Mouse (Mus musculus) thymus, adult 2 months (tissue): ENCODE measurements around the gene Sftpa1. TPM values are rescaled to one million over a fixed set of nuclear protein-coding genes. Genes with fewer than 3 reads are reported as not detected.

Experiments
- DNase-seq: peaks from one replicate; pipeline ENCODE4 v3.0.0; 2021
- H3K27ac ChIP-seq: fragments of 200-500 bp; 2 replicates; pipeline ENCODE4 v1.5.1; 2012; ENCODE audit warnings: low read length, control low read depth; ENCODE audit not compliant: control insufficient read depth, insufficient read depth
- H3K27me3 ChIP-seq: fragments of 200-500 bp; 2 replicates; pipeline ENCODE4 v1.6.1; 2012; ENCODE audit warnings: mild to moderate bottlenecking, low read length, moderate library complexity, mixed read lengths; ENCODE audit not compliant: control insufficient read depth, insufficient read depth
- H3K36me3 ChIP-seq: fragments of 200-500 bp; 2 replicates; pipeline ENCODE4 v1.6.1; 2012; ENCODE audit warnings: mild to moderate bottlenecking, low read length, moderate library complexity; ENCODE audit not compliant: control insufficient read depth, insufficient read depth
- H3K4me1 ChIP-seq: fragments of 200-500 bp; replicated peaks from 2 replicates; pipeline ENCODE4 v1.6.1; 2012; ENCODE audit warnings: low read length; ENCODE audit not compliant: control insufficient read depth, insufficient read depth
- H3K4me3 ChIP-seq: fragments of 200-500 bp; 2 replicates; pipeline ENCODE4 v1.5.1; 2012; ENCODE audit warnings: mild to moderate bottlenecking, low read length, control low read depth, moderate library complexity; ENCODE audit not compliant: control insufficient read depth, insufficient read depth
- CTCF ChIP-seq: fragments of 200-500 bp; IDR thresholded peaks from 2 replicates; pipeline ENCODE4 v1.5.1; 2012; ENCODE audit warnings: mild to moderate bottlenecking, control low read depth, low read length, moderate library complexity, borderline replicate concordance; ENCODE audit not compliant: control insufficient read depth, poor library complexity, insufficient read depth; ENCODE audit errors: extremely low read depth
- POLR2A ChIP-seq: fragments of 200-500 bp; IDR thresholded peaks from 2 replicates; pipeline ENCODE4 v1.6.1; 2012; ENCODE audit warnings: mild to moderate bottlenecking, low read length, control low read depth, moderate library complexity; ENCODE audit not compliant: control insufficient read depth, poor library complexity, insufficient read depth; ENCODE audit errors: extremely low read depth
- WGBS: fragments of 180-500 bp; shearing (Covaris S2); methylation state at CpG from one replicate; pipeline ENCODE4 v1.1.7; 2018; 5-methylcytosine and 5-hydroxymethylcytosine counted together
- polyA plus RNA-seq: library from polyadenylated mRNA; depleted of rRNA; stranded (reverse); fragments of >200 nt; gene quantifications from 2 replicates; pipeline ENCODE4 v1.2.3, GENCODE M21; 2012

The Sftpa1 gene
- polyA plus RNA-seq, 1 experiment = 1.4 TPM

- WGBS = 89% methylated on average over 3 of the region's 3 CpGs
Observed at GRCm38 (mm10) chr14:41100712-41101111, 30.9 kb upstream of the Sftpa1 start.

GRCm38 (mm10) chr14:41101242-41101641 lies 30.3 kb upstream of the Sftpa1 start:
- Histone ChIP-seq H3K36me3 (no peaks in the 10 kb centered on the region), H3K27ac (no peak overlapping the region), H3K4me3 (no peak overlapping the region), H3K4me1 (no peaks in the 10 kb centered on the region), H3K27me3 (no peaks in the 10 kb centered on the region)
- no peak for TF ChIP-seq POLR2A
- no peak for TF ChIP-seq CTCF
- DNase-seq = no peak
- 85% methylated on average over 5 of the region's 5 CpGs for WGBS

More at GRCm38 (mm10) chr14:41100712-41101111, 30.9 kb upstream of the Sftpa1 start:
- Histone ChIP-seq H3K27ac (no peak overlapping the region), H3K36me3 (no peaks in the 10 kb centered on the region), H3K4me3 (no peak overlapping the region), H3K4me1 (no peaks in the 10 kb centered on the region), H3K27me3 (no peaks in the 10 kb centered on the region)
- TF ChIP-seq POLR2A (no peak), CTCF (no peak)
- DNase-seq = no peak

- no peak for DNase-seq
- TF ChIP-seq POLR2A = no peak
- no peak for TF ChIP-seq CTCF
- H3K4me3 ChIP-seq = no peak overlapping the region
- H3K36me3 ChIP-seq = no peaks in the 10 kb centered on the region
- H3K27ac ChIP-seq = no peak overlapping the region
- H3K4me1 ChIP-seq = no peaks in the 10 kb centered on the region
- 87% methylated on average over 2 of the region's 2 CpGs for WGBS
- H3K27me3 ChIP-seq = no peaks in the 10 kb centered on the region
Observed at GRCm38 (mm10) chr14:41102269-41102668, 29.3 kb upstream of the Sftpa1 start.

DNA sequence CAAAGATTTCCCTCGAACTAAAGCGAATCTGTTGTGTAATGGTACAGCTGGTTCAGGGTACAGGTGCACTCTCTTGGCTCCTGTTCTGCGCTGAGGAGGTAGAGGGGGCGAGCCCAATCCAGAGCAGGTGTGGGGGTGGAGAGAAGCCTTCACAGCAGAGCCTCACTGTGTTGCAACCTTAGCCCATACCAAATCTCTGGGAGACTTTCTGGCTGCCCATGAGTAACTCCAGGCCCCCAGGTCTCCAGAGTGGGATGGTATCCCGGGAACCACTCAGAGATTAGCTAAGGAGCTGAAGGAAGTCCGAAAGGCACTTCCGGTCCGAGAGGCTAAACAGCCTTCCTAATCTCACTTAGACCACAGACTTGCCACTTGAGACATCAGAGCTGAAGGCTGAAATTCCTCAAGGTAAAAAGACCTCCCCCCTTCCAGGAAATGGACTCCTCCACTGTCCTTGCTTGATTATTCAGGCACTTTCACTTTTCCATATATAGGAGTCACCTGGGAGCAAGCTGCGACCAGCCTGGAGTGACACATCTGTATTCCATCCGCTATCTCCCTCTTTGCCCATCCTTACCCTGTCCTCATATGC lies 26.6 kb upstream of the Sftpa1 start, which contains the start of gene Mat1a:
TSS of gene Mat1a (plus strand) at position 183 of the 592 bp plus-strand sequence.
- TF ChIP-seq POLR2A (no peak), CTCF (no peak)
- no peaks in the 10 kb centered on the region for H3K27me3 ChIP-seq
- WGBS = 70% methylated on average over 10 of the region's 10 CpGs
- H3K4me3 ChIP-seq = no peak within 1 kb of the TSS
- H3K36me3 ChIP-seq = no peaks in the 10 kb centered on the region
- H3K27ac ChIP-seq = no peak within 1 kb of the TSS
- no peak for DNase-seq
- no peaks in the 10 kb centered on the region for H3K4me1 ChIP-seq

- WGBS = 89% methylated on average over 7 of the region's 7 CpGs
- DNase-seq = no peak
Observed at GRCm38 (mm10) chr14:41111031-41111668, 20.4 kb upstream of the Sftpa1 start.

GRCm38 (mm10) chr14:41112944-41113343 lies 18.6 kb upstream of the Sftpa1 start:
- 83% methylated on average over 4 of the region's 4 CpGs for WGBS
- H3K27ac ChIP-seq = no peak overlapping the region
- H3K36me3 ChIP-seq = no peaks in the 10 kb centered on the region
- TF ChIP-seq POLR2A (no peak), CTCF (no peak)
- no peak overlapping the region for H3K4me3 ChIP-seq
- no peaks in the 10 kb centered on the region for H3K4me1 ChIP-seq
- no peak for DNase-seq
- no peaks in the 10 kb centered on the region for H3K27me3 ChIP-seq

More at GRCm38 (mm10) chr14:41111031-41111668, 20.4 kb upstream of the Sftpa1 start:
- Histone ChIP-seq H3K4me3 (no peak overlapping the region), H3K36me3 (no peaks in the 10 kb centered on the region), H3K27me3 (no peaks in the 10 kb centered on the region), H3K4me1 (no peaks in the 10 kb centered on the region), H3K27ac (no peak overlapping the region)
- TF ChIP-seq CTCF = no peak
